Mouse (Mus musculus) neural tube, embryonic 13.5 days (tissue): ENCODE results near the gene Fcrlb. TPM values are rescaled to one million over a fixed set of nuclear protein-coding genes. Genes with fewer than 3 reads are reported as not detected.
"Not testable (repeated sequence)": the region's sequence is repeated elsewhere in the genome, so short reads cannot be mapped to it uniquely, and the experiment has no call there.

Source experiments
- ATAC-seq: fragments of 200-750 bp; cut with Nextera tagmentation; 2 replicates; pipeline ENCODE4 v1.8.0; 2017; ENCODE audit warnings: low read depth, mild to moderate bottlenecking, moderate TSS enrichment, moderate library complexity
- H3K27ac ChIP-seq: fragments of 300-500 bp; sonication (generic); replicated peaks from 2 replicates; pipeline ENCODE4 v1.5.1; 2015; ENCODE audit warnings: moderate library complexity, mild to moderate bottlenecking, inconsistent platforms
- H3K27me3 ChIP-seq: fragments of 300-500 bp; sonication (generic); 2 replicates; pipeline ENCODE4 v1.6.1; 2015; ENCODE audit warnings: mild to moderate bottlenecking, inconsistent platforms
- H3K36me3 ChIP-seq: fragments of 300-500 bp; sonication (generic); 2 replicates; pipeline ENCODE4 v1.6.1; 2015; ENCODE audit warnings: mild to moderate bottlenecking, inconsistent platforms
- H3K4me1 ChIP-seq: fragments of 300-500 bp; sonication (generic); replicated peaks from 2 replicates; pipeline ENCODE4 v1.6.1; 2015; ENCODE audit warnings: inconsistent platforms
- H3K4me2 ChIP-seq: fragments of 300-500 bp; sonication (generic); 2 replicates; pipeline ENCODE4 v1.6.1; 2015; ENCODE audit warnings: inconsistent platforms, mild to moderate bottlenecking, moderate library complexity
- H3K4me3 ChIP-seq: fragments of 300-500 bp; sonication (generic); 2 replicates; pipeline ENCODE4 v1.5.1; 2015; ENCODE audit warnings: mild to moderate bottlenecking, inconsistent platforms
- H3K9ac ChIP-seq: fragments of 300-500 bp; sonication (generic); 2 replicates; pipeline ENCODE4 v1.6.1; 2015; ENCODE audit warnings: moderate library complexity, mild to moderate bottlenecking, inconsistent platforms
- H3K9me3 ChIP-seq: fragments of 300-500 bp; sonication (generic); 2 replicates; pipeline ENCODE4 v1.6.1; 2016; ENCODE audit warnings: inconsistent platforms
- WGBS: fragments of 180-500 bp; shearing (Covaris S2); methylation state at CpG from one replicate; pipeline ENCODE4 v1.1.7; 2015; 5-methylcytosine and 5-hydroxymethylcytosine counted together
- polyA plus RNA-seq: library from polyadenylated mRNA; unstranded; fragments of >200 nt; fragmentation: Nextera tagmentation; extraction: Ambion mirVana; gene quantifications from 2 replicates; pipeline ENCODE4 v1.2.1, GENCODE M21; 2015

The Fcrlb gene
- 0.39 and 0.50 TPM in 2 replicates for polyA plus RNA-seq

DNA sequence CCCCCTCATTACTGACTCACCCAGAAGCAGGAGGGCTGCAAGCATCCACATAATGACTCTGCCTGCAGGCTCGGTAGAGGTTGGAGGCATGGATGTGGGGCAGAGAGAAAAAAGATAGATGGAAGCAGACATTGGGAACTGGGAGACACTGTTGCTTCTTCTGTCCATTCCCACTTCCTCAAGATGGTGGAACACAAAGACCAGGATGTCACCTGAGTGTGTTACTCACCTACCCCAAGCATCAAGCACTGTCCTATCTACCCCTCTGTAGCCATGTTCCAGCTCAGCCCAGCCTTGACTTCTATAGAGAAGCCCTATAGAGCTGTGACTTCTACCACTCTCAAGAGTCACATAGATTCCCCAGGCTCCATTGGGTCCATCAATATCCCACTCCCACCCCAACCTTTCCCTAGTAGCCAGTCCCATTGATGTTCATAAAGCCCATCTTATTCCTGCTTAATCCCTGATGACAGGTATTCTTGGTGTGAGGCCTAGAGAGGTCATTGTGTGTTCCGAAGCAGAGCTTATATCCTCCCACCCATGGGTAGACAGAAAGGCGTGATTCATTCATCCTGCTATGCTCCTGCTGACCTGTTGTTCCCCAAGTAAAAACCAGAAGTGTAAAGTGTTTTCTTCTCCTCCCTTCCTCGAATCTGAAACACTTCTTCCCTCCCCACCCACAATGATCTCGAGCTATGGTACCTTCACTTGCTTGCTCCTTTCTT, at the start of gene Fcrlb:
TSS of gene Fcrlb (minus strand) at position 51 of the 725 bp plus-strand sequence.
- ATAC-seq, result no peak
- Histone ChIP-seq H3K4me1 (peaks cover 7% of the 10 kb centered on the region), H3K4me2 (no peak within 1 kb of the TSS), H3K9ac (no peak within 1 kb of the TSS), H3K9me3 (no peaks in the 10 kb centered on the region), H3K27ac (no peak within 1 kb of the TSS), H3K36me3 (no peaks in the 10 kb centered on the region), H3K27me3 (peaks cover 28% of the 10 kb centered on the region), H3K4me3 (no peak within 1 kb of the TSS)
- 81% methylated on average over 5 of the region's 5 CpGs for WGBS

DNA sequence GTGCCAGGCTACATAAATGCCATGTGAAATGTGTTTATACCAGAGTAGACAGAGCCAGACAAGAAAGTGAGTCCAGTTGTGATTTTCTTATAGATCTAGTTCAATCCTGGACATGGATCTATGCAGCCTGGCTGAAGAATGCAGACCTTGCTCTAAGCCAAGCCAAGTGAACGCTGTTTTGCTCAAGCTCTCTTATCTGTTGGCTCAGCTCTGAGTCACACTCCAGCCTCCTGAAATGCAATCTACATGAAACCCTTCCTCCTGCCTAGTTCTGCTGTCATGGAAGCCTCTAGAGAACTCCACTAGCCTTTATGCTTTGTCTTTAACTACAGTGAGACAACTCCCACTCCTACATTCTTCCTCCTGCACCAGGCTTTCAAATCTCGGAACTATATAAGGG, 49.6 kb upstream of the Fcrlb start:
- no peaks in the 10 kb centered on the region for H3K27me3 ChIP-seq
- H3K9ac ChIP-seq, result no peak overlapping the region
- no peaks in the 10 kb centered on the region for H3K36me3 ChIP-seq
- H3K4me2 ChIP-seq, result no peak overlapping the region
- no peaks in the 10 kb centered on the region for H3K9me3 ChIP-seq
- 80% methylated on average over 2 of the region's 2 CpGs for WGBS
- 0 out of 2 replicates have a peak, but pooled peaks cover 6% of the 10 kb centered on the region for H3K4me1 ChIP-seq
- no peak overlapping the region for H3K27ac ChIP-seq
- no peak overlapping the region for H3K4me3 ChIP-seq
- ATAC-seq, result no peak

DNA sequence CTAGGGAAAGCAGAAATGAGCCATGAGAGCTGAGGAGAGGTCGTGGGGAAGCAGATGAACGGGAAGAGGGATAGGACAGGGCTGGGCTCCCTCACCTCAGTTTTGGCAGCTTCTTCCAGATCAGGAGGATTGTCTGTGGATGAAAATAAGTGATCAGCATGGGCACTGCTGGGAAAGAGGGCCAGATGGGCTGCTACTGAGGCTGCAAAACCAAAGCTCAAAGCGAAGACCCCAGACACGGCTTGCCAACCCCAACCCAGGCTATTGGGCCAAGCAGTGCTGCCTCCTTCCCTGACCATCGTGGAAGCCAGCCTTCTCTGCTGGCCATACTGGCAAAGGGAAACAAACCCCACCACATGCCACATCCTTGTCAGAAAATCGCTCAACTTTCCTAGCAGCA, 48.4 kb upstream of the Fcrlb start:
- Histone ChIP-seq H3K36me3 (no peaks in the 10 kb centered on the region), H3K9me3 (no peaks in the 10 kb centered on the region), H3K4me1 (0 out of 2 replicates have a peak, but pooled peaks cover 6% of the 10 kb centered on the region), H3K4me2 (no peak overlapping the region), H3K27ac (no peak overlapping the region), H3K9ac (no peak overlapping the region), H3K4me3 (no peak overlapping the region), H3K27me3 (no peaks in the 10 kb centered on the region)
- no peak for ATAC-seq
- WGBS, result 85% methylated on average over 6 of the region's 6 CpGs

DNA sequence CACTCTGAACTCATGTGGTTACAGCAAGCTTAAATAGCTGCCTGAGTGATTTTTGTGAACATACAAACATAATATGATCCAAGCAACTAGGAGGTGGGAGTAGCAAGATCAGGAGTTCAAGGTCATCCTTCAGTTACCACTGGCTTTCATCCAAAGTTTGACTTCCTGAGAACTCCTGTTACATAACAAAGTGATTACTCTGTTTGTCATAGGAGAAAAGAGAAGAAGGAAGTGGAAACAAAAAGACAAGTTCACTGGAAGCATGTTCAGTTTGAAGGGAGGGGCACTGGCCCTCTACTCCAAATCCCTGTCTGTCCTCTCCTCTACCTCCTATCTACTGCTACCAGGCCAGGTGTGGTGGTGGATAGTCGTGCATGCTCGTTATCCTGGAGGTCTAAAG, 47.0 kb upstream of the Fcrlb start:
- H3K4me3 ChIP-seq, result no peak overlapping the region
- no peak overlapping the region for H3K9ac ChIP-seq
- 0 out of 2 replicates have a peak, but pooled peaks cover 6% of the 10 kb centered on the region for H3K4me1 ChIP-seq
- no peaks in the 10 kb centered on the region for H3K9me3 ChIP-seq
- 79% methylated on average over 2 of the region's 2 CpGs for WGBS
- no peak overlapping the region for H3K27ac ChIP-seq
- no peaks in the 10 kb centered on the region for H3K27me3 ChIP-seq
- H3K4me2 ChIP-seq, result no peak overlapping the region
- no peak for ATAC-seq
- no peaks in the 10 kb centered on the region for H3K36me3 ChIP-seq

DNA sequence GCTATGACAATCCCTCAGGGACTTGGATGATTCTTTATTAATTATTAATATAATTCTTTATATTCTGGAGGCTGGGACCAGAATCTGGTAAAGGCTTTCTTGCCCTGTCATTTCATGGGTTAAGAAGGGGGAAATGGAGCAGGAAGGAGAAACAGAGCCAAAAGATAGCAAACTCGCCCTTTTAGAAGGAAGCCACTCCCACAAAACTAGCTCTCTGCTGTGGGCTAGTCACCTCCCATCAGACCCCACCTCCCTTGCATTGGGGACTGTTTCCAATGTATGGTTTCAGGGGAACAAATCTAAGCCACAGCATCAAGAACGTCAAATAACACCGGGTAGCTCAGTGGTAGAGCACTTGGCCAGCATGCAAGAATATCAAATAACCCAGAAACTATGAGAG, 45.5 kb upstream of the Fcrlb start:
- no peak overlapping the region for H3K4me3 ChIP-seq
- no peaks in the 10 kb centered on the region for H3K9me3 ChIP-seq
- WGBS, result 67% methylated on average over 3 of the region's 3 CpGs
- no peaks in the 10 kb centered on the region for H3K36me3 ChIP-seq
- H3K27ac ChIP-seq, result no peak overlapping the region
- no peak overlapping the region for H3K9ac ChIP-seq
- no peaks in the 10 kb centered on the region for H3K27me3 ChIP-seq
- ATAC-seq, result no peak
- no peak overlapping the region for H3K4me2 ChIP-seq
- 0 out of 2 replicates have a peak, but pooled peaks cover 4% of the 10 kb centered on the region for H3K4me1 ChIP-seq

DNA sequence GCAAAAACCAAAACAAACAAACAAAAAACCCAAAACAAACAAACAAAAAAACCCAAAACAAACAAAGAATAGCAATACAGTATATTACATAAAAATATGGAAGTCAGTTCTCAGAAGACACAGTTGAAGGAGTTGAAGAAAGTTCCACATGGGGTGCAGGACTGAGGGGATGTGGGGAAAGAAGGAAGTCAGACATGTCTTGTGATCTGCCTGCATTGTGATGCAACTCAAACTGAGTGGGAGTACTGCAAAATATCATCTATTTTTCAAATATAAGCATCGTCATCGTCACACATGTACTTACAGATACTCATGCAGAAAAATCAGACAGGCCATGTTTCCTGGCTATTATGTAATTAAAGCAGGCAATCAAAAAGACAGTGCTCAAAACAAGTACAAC, 40.5 kb upstream of the Fcrlb start:
- ATAC-seq, result no peak
- Histone ChIP-seq H3K9me3 (no peaks in the 10 kb centered on the region), H3K36me3 (no peaks in the 10 kb centered on the region), H3K4me3 (no peak overlapping the region), H3K9ac (no peak overlapping the region), H3K27me3 (no peaks in the 10 kb centered on the region), H3K4me2 (no peak overlapping the region), H3K27ac (no peak overlapping the region), H3K4me1 (no peaks in the 10 kb centered on the region)
- 92% methylated on average over 2 of the region's 2 CpGs for WGBS

DNA sequence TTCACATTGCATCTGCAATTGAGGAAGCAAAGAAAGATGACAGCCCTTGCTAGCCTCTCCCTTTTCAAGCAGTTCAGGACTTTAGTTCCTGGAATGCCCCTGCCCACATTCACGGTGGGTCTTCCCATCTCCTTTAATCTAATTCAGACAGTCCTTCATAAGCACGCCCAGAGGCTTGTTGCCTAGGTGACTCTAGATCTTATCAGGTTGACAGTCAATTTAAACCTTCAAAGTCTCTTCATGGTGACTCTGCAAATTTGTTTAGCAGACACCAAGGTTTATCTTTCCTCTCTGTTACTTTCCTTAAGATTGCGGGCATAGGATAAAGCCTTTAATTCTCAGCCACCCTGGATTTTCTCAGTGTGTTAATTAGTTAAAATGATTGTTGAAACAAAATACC, 38.0 kb upstream of the Fcrlb start:
- H3K36me3 ChIP-seq, result no peaks in the 10 kb centered on the region
- H3K9ac ChIP-seq, result no peak overlapping the region
- H3K4me3 ChIP-seq, result no peak overlapping the region
- no peak for ATAC-seq
- no peaks in the 10 kb centered on the region for H3K4me1 ChIP-seq
- 81% methylated on average over 3 of the region's 3 CpGs for WGBS
- no peak overlapping the region for H3K27ac ChIP-seq
- H3K27me3 ChIP-seq, result no peaks in the 10 kb centered on the region
- H3K4me2 ChIP-seq, result no peak overlapping the region
- 0 out of 2 replicates have a peak, but pooled peaks cover 3% of the 10 kb centered on the region for H3K9me3 ChIP-seq

DNA sequence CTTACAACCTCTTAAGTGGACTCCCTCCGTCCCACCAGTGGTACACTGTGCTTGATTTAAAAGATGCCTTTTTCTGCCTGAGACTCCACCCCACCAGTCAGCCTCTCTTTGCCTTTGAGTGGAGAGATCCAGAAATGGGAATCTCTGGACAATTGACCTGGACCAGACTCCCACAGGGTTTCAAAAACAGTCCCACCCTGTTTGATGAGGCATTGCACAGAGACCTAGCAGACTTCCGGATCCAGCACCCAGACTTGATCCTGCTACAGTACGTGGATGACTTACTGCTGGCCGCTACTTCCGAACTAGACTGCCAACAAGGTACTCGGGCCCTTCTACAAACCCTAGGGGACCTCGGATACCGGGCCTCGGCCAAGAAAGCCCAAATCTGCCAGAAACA, 32.2 kb upstream of the Fcrlb start:
- not testable (repeated sequence) for H3K27me3 ChIP-seq, H3K4me2 ChIP-seq, H3K27ac ChIP-seq, H3K36me3 ChIP-seq, H3K4me1 ChIP-seq, H3K9ac ChIP-seq, ATAC-seq, H3K4me3 ChIP-seq
- H3K9me3 ChIP-seq, result peaks cover 13% of the 10 kb centered on the region; the same call in 1 of the 2 replicates
- WGBS, result 97% methylated on average over 9 of the region's 9 CpGs

DNA sequence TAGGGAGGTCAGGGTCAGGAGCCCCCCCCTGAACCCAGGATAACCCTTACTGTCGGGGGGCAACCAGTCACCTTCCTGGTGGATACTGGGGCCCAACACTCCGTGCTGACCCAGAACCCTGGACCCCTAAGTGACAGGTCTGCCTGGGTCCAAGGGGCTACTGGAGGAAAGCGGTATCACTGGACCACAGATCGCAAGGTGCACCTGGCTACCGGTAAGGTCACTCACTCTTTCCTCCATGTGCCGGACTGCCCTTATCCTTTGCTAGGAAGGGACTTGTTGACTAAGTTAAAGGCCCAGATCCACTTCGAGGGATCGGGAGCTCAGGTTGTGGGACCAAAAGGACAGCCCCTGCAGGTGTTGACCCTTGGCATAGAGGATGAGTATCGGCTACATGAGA, 31.4 kb upstream of the Fcrlb start:
- H3K4me3 ChIP-seq, H3K36me3 ChIP-seq, H3K9ac ChIP-seq, H3K27ac ChIP-seq, H3K4me1 ChIP-seq, H3K4me2 ChIP-seq, ATAC-seq, H3K27me3 ChIP-seq: not testable (repeated sequence)
- H3K9me3 ChIP-seq, result peaks cover 13% of the 10 kb centered on the region; the same call in 1 of the 2 replicates
- WGBS, result 95% methylated on average over 9 of the region's 9 CpGs

DNA sequence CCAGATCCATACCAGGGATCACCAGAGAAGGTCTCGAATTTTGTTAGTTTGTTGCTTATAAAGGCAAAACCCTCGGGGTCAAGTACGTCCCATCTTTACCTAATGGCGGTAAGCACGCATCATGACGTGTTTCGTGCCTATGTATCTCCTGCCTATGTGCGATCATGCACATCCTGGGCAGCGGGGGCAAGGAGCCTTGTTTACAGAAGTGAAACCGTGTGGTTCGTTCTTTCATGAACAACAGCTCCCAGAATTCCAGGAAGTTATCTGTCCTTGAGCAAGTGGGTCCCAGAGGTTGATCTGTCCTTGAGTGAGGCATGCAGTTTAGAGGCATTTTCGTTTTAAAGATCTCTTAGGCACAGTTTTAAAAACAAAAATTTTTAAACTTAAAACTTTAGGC, 26.5 kb upstream of the Fcrlb start:
- Histone ChIP-seq H3K27me3 (no peaks in the 10 kb centered on the region), H3K9ac (no peak overlapping the region), H3K4me3 (no peak overlapping the region), H3K4me2 (no peak overlapping the region), H3K27ac (no peak overlapping the region), H3K4me1 (no peaks in the 10 kb centered on the region), H3K9me3 (peaks cover 9% of the 10 kb centered on the region; the same call in 1 of the 2 replicates), H3K36me3 (no peaks in the 10 kb centered on the region)
- ATAC-seq, result no peak
- 91% methylated on average over 12 of the region's 12 CpGs for WGBS

DNA sequence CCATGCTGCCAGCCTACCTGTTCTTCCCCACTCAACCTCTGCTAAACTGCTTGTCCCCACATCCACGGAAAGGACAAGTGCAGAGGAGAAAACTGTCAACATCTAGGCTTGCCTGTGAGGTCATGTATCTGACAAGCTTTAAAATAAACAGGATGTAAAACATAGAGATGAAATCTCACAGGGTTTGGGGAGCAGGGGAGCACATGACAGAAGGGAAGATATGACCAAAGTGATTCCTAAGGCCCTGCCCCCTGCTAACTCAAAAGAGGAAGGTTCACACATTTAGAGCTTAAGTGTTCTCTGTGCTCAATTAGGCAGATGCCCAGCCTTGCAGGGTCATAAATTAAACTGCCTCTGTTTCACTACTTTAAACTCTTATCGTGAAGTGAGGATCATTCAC, 21.6 kb upstream of the Fcrlb start:
- 52% methylated on average over 2 of the region's 2 CpGs for whole genome bisulfite sequencing
- no peak overlapping the region for H3K27ac ChIP-seq
- H3K4me2 ChIP-seq, result no peak overlapping the region
- no peaks in the 10 kb centered on the region for H3K9me3 ChIP-seq
- no peaks in the 10 kb centered on the region for H3K27me3 ChIP-seq
- H3K9ac ChIP-seq, result no peak overlapping the region
- H3K4me1 ChIP-seq, result no peaks in the 10 kb centered on the region
- no peak overlapping the region for H3K4me3 ChIP-seq
- H3K36me3 ChIP-seq, result no peaks in the 10 kb centered on the region
- no peak for ATAC-seq

DNA sequence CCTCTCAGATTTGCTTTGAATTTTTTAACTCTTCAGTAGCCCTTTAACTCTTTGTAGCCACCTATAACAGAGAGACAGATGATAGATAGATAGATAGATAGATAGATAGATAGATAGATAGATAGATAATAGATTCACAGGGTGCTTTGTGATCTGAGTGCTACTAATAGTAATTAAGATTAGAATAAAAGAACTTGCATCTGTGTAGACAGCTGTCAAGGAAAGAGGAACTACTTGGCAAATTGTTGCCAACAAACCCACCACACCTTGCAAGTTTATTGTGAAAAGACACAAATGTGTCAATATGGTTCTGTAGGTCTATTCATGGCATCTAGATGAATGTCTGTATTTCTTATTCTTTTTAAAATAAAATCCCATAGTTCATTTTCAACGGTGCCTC, 21.2 kb upstream of the Fcrlb start:
- Histone ChIP-seq H3K4me2 (no peak overlapping the region), H3K27me3 (no peaks in the 10 kb centered on the region), H3K4me3 (no peak overlapping the region), H3K9ac (no peak overlapping the region), H3K36me3 (no peaks in the 10 kb centered on the region), H3K27ac (no peak overlapping the region), H3K4me1 (no peaks in the 10 kb centered on the region), H3K9me3 (no peaks in the 10 kb centered on the region)
- WGBS, result 81% methylated on average over 1 of the region's 1 CpGs
- ATAC-seq, result no peak

DNA sequence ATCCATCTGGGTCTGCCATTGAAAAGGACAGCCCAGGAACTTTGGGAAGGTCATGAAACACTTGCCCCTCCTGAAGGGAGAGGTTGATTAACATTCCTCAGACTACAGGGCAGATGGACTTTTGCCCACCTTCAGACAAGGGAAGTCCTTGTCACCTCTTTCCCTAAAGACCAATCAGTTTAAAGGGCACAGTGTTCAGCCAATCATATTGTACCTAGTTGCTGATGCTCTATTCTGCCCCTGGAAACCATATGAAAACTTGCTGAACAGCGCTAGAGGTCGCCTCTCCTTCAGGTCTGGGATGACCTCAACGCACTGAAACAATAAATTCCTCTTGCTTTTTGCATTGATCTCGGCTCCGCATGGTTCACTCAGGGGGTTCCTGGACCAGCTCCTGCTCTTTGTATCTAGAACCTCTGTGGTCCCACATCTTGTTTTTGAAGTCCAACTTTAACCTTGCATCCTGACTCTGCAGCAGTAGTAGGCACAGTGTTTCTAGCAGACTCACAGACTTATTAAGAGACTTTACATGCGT, 20.7 kb upstream of the Fcrlb start:
- Histone ChIP-seq H3K27ac (no peak overlapping the region), H3K4me1 (no peaks in the 10 kb centered on the region), H3K4me2 (no peak overlapping the region), H3K4me3 (no peak overlapping the region), H3K9ac (no peak overlapping the region), H3K27me3 (no peaks in the 10 kb centered on the region), H3K9me3 (no peaks in the 10 kb centered on the region), H3K36me3 (no peaks in the 10 kb centered on the region)
- 75% methylated on average over 6 of the region's 6 CpGs for WGBS
- no peak for ATAC-seq
